Mouse (Mus musculus): ENCODE results near the gene Large2.

Gene Large2

DNA sequence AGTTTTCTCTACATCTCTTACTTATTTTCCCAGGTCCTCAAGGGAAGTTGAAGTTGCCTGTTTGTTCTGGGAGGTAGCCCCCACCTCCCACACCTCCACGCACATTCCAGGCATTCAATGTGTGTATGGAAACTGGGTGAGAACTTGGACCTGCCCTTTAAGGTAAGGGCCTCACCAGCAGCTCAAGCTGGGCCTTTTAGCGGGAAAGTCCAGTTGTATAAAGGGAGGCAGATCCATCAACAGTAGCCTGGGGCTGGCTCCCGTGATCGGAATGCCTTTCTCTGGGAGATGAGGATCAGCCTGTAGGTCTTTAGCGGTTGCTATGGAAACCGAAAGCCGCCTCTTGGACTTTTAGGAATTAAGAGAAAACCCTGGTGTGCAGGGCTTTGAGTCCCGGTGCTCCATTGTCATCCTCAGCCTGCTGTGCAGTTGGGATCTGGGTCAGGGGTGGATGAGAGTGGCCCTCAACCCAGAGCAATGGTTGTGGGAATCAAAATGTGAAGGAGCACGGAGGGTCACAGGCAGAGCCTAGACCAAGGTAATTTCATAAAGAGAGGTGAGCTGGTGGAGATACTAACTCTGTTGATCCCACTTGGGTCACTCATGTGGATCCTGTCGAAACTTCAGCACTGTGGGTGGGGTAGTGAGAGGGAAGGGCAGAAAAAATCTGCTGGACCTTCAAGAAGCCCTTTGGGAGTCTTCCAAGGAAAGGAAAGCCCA is 2.5 kb downstream of the Large2 start:
- DNase-seq = no peak

DNA sequence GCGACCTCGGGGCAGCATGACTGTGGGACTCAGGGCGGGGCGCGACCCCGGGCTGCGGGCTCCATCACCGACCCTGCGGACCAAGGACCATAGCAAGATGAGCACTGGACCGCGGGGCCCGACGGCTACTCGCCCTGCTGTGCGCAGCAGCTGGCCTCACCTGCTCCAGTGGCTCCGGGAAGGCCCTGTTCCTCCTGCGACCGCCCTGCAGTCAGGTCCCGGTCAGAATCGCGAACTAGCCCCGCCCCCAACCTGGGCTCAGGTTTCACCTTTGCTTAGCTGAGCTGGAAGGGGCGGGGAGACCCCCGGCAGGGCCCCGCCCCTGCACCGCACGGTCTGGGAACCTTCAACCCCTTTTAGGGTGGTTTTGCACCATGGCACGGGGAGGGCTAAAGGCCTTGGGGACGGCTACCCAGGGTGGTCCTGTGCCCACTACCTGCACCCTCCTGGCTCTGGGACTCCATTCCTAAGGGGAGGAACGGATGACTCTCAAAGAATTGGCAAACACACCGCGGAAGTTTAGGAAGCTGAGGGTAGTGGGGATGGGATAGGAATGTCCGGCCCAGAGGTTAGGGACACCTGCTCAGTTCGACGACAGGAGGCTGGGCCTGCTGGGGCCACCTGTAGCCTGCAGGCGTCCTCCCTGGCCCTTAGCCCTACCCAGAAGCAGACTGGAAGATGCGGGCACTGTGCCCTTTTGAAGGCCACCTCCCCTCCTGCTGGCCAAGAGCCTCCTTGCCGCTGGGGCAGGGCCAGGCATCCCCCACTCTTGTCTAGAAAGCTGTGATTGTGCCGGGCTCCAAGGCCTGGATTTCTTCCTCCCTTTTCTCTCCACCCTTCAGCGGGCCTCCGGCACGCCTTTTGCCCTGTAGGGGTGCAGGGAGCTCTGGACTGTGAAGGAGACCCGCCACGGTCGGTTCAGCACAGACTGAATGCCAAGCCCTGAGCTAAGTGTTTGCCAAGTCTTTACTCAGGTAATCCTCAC is 3.6 kb downstream of the Large2 start:
- DNase-seq = no peak

DNA sequence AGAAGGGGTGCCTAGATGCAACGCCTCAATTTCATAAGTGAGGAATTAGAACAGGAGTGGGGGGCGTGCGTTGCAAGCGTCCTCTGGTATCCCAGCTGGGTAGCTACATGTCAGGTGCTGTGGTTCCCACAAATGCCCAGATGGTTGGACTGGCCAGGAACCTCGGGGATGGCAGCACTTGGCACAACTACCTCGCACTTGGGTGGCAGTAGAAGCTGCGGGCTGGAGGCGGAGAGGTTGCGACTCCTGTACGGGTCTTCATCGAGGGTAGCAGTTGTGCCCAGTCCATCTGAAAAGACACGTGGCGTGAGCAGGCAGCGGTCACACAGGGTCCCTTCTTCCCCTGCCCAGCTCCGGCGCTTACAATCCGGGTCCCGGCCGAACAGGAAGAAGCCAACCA is 4.3 kb downstream of the Large2 start:
- no peak for DNase-seq

DNA sequence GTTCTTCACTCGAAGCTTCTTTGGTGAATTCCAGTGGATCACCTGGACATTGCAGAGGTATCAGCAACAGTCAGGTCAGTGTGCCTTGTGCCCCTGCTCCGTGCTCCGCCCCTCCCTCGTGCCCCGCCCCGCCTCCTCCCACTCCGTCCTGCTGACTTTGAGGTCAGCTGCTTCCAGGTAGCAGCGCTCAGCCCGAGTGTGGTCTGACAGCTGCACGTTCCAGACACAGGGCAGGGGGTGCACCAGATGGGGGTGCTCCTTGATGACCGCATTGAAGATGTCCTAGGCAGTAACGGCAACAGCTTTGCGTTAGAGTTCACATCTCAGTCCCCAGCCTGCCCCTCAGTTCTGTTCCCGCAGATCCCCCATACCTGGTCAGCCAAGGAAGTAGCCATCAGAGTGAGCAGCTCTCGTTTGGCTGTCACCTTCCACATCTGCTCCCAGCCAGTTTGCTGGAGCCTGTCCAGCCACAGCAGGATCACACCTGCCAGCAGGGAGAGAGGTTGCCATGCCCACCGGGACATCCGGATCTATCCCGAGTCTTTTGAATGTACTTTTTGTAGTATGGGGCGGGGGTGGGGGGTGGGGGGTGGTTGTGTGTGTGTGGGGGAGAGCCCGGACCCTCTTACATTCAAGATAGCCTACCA is 7.2 kb downstream of the Large2 start:
- no peak for DNase-seq

DNA sequence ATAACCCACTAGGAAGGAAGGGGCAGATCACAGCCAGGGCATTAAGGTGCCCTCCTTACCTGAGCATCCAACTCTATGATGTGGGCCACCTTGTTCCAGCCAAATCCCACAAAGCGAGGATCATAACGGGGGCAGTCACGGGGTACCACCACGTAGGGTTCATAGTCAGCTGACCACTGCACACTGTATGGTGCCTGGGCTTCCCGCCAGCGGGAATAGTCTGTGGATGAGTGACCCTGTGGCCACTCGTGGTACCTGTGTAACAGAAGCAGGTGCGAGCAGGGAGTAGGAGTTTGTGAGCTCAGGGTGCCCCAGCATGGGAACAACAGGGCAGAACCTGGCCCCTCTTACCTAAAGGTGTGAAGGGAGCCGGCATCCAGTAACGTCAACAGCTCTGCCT is 9.1 kb downstream of the Large2 start:
- no peak for DNase-seq

DNA sequence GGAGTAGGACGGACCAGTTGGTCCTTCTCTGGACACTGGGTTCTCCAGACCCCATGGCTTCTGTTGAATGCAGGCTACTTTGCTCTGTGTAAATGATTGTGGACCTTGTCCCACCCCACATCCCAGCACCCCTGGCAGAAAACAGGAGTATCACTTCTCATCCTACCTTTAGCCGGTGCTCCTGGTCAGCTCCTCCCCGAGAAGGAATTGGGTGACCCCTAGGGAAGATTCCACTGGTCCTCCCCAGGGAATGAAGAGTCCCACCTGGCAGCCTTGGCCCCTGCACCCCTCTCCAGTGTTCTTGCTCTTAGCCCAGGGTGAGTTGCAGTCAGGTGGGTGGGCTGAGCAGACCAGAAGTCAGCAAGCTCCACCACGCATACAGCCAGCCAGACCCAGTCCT is 10.6 kb downstream of the Large2 start:
- DNase-seq = no peak

DNA sequence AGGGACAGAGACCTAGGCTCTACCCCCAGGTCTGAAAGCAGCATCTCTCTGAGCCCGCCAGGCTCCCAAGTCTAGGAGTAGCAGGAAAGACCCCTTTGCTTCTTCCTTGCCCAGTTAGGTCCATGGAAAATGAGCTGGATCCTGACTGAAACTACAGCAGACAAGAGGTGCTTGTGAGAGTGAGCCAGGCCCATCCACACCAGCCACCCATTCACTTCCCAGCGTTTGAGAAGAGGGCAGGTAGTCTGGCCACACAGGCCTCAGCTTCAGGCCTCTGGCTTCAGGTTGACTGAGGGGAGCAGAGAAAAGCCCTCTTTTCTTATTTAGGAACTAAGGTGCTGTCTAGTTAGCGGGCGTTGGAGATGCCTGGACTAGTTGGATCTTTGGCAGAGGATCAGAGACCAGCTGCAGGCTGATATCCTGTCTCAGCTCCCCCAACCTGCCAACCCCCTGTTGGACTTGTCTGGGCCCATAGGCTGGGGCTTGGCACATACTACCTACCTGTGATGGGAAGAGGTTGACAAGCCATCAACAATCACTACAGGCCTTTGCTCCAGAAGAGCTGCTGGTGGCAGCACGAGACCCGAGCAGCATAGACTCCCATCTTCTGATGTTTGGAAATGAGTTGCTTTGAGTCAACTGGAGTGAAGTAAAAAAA is 12.0 kb downstream of the Large2 start:
- no peak for DNase-seq

DNA sequence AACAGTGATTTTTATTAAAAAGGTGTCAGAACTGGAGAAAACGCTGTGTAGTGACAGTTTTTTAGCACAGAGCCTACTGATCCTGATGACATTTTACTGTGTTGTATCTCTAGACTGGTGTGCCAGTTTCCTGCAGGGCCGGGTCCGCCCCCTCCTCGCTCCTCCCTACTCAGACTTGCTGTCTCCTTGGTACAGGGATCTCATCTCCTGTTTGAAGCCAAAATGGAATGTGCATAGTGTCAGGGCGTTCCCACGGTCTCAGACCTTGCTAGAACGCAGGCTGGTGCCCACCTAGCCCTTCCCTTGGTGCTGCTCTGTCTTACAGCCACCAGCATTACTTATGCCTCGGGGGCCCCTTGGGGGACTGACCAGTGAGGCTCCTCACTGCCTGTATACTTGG is 12.9 kb downstream of the Large2 start:
- no peak for DNase-seq

DNA sequence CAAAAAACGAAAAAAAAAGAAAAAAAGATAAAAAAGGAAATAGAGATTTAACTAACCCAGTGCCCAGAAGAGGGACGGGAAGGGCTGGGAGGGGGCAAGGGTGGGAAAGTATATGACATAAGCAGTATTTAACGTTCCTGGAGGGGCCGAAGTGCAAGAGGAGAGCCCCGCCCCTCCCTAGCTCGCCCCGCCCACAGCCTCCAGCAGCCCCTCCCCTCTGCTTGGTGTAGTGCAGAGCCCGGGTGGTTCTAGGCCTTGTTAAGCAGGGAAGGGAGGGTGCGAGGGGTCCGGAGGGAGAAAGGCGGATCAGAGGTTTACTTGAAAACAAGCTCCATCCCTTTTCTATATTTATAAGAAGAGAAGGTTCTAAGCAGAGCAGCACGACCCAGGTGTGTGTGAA is 13.8 kb downstream of the Large2 start:
- DNase-seq = no peak

DNA sequence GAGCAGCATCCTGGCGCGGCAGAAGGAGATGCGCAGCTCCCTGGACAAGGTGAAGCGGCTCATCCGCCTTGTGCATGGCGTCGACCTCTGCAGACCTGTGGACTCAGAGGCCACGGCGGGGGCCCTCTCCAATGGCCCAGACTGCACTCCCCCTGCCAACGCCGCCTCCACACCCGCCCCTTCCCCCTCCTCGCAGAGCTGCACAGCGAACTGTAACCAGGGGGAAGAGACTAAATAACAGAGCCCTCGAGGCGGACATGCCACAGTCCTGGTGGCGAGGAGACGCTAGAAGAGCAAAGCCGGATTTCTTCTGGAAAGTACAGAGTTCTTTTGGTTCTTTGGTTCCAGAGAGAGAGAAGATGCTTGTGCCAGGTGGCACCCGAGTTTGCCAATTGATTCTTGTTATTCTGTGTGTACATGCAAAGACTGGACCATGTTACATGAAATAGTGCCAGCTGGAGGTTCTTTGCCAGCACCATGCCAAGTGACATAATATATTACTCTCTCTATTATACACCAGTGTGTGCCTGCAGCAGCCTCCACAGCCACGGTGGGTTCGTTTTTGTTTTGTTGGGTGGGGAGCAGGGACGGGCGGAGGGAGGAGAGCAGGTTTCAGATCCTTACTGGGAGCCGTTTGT is 14.4 kb downstream of the Large2 start:
- no peak for DNase-seq

DNA sequence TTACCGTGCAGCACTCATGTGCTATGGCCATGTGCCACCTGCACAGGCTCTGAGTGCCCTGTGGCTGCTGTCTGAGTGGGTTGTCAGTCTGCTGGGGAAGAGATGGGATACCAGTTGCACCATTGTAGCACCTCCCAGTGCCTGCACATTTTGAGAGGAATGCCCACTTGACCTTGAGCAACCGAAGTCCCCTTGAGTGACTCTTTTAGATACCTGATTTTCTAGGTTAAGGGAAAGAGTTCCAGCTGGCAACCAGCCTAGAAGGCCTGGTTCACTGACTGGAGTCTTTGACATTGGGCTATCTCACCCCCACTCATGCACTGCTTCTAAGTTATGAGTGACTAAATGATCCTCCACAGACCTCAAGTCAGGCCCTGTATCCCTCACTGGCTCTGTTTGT is 15.4 kb downstream of the Large2 start:
- DNase-seq = no peak

DNA sequence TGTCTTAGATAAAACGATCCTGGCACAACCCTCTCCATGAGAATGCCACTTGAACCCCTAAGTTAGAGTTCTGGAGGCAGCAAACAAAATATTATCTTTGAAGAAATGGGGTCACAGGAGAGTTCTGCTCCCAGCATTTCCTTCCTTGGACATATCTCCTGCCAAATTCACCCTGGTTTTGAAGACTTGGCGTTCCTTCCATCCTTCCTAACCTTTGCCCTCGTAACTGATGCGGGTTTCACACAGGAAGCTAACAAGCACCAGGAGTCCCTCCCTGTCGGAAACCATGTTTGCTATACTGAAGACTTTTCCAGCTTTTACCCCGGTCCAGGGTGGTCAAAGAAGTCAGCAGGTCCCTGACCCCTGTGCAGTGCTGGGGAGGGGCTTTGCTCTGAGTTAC is 20.4 kb downstream of the Large2 start:
- no peak for DNase-seq

DNA sequence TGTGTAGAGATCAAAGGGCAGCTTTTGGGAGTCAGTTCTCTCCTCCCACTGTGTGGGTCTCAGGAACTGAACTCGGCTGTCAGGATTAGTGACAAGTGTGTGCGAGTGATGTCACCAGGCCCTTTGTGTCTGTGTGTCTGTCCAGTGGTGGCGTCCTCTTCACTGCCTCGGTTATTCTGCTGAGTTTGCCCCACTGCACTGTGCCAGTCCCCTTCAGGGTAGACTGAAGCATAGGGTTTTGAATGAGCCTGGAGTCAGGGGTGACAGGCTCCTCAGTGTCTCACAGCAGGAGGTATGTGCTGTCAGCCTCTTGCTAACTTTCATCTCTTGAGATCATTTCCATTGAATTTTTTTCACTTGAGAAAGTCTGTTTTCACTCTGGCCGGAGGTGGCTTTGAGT is 21.3 kb downstream of the Large2 start:
- no peak for DNase-seq

DNA sequence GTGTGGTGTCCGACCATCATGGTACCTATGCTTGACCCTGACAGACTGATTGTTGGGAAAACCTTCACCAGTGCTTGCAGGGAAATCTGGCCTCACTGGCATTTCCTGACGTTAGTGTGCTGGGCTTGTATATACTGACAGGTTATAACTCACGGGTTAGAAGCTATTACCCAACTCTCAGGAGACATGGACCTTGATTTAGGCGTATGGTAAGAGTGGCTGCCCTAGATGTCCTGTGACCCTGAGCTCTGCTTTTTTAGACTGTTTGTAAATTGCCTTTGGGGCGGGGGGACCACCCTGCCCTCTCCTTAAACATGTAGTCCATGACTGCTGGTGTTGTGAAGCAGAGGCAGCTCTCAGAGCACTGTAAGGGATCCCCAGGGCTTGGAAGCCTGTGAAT is 24.0 kb downstream of the Large2 start:
- DNase-seq = no peak

DNA sequence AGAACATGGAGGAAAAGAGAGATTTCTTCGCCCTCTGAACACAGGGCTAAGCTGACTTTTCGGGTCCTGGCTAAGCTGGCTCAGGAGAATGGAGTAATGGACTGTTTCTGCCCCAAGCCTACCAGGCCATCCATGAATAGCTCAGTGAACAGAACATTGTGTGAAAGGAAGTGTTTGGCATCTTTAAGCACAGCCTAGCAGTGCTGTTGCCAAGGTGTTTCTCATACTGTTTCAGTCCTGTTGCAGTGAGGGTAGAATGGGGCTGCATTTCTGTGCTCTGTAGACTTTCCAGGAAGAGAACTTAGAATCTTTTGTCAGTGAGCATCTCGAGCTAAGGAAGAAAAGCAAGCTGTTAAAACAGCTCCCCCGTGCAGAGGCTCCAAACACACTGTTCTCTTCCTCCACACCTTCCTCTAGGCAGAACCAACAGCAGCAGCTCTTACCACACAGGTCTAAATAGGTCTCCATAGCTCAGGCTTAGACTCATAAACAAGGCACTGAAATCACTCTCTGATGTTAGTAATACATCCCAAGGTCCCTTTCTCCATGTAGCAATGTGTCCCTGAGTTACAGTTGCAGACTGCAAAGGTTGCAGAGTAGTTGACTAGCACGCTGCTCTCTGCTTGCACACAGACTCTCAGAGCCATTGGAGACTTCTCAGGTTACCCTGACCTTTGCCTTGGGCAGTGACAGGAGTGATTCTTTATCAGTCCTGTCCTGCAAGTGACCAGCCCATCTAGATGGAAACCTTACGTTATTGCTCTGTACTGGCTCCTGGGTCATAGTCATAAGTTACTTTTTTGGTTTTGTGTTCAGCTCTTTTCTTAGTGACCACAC is 24.9 kb downstream of the Large2 start:
- DNase-seq = no peak

DNA sequence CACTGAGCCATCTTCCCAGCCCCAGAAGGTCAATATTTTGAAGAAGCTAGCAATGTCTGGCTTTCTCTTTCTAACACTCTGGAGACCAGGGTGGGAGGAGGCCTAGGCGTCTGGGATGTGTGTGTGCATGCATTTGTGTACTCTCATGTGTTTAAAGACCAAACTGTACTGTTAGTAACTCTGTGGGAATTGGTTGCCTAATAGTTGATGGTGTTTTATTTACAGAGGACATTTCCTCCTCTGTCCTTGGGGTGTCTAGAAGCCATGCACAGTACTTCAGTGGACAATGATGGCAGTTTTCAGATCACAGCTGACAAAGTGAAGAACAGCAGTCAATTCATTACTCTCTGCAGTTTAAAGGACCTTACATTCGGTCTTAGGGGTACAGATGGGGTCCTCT is 27.5 kb downstream of the Large2 start:
- DNase-seq = no peak

DNA sequence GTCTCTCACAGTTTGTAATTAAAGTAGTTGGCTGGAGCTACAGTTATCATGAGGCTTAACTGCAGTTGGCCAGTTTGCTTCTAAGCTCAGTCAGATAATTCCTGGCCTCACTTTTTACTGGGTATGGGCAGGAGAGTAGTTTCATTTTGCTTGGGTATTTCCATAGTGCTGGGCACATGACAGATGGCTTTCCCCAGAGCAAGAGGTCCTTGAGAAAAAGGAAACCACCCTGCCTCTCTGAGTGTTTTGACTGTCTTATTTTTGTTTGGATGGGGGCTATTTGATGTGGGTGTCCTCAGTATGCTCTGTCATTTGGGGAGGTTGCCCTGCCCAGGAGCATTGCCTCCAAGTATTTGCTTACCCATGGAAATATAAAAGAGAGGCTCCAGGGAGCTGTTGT is 32.3 kb downstream of the Large2 start:
- DNase-seq = no peak

DNA sequence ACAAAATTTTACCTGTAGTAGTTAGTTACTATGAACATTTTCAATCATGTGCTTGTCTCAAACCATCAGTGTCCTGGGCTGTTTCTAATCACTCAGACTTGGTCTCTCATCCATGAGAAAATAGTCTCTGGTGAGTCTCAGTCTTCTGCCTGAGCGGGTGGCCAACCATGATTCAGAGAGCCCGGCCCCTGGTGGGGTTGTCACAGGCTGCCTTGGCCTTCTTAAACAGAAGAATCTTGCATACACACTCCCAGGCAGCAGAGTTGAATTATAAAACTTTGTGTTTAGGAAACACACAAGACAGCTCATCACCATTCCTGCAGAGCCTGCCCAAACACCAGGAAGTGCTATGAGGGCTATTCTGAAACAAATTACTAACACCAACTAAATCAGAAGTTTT is 42.8 kb downstream of the Large2 start:
- DNase-seq = no peak

DNA sequence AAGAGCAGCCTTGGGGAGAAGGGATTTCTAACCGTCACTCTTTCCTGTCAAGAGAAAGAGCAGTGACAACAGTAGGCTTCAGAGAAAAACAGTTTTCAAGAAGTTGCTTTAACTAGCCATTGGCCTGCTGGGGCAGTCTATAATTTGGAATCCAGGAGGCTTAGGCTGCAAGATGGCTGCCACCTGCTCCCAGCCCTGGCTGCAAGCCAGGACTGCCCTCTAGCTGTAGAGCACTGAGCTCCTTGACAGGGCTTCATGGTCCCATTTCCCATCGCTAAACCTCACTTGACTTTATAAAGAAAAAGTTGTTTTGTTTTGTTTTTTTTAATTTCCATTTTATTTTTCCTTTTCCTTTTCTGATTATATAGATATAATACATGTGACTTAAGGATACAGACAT is 43.3 kb downstream of the Large2 start:
- DNase-seq = no peak

DNA sequence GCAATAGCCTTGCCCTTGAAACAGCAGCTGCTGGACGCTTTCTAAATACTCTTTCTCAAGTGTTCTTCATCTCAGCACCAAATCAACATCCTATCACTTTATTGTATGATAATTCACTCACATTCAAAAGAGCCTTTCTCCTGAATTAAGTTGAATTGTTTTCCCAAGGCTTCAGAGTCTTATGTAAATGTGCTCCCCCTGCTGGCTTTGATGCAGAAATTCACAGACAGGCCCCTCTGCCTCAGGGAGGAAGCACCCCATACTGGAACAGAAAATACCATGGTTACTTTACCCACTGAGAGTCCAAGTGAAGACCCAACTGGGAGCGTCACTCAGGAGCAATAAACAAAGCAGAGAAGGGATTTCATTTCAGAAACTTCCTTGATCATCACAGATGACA is 43.8 kb downstream of the Large2 start:
- peak; percentile 37 for DNase-seq

DNA sequence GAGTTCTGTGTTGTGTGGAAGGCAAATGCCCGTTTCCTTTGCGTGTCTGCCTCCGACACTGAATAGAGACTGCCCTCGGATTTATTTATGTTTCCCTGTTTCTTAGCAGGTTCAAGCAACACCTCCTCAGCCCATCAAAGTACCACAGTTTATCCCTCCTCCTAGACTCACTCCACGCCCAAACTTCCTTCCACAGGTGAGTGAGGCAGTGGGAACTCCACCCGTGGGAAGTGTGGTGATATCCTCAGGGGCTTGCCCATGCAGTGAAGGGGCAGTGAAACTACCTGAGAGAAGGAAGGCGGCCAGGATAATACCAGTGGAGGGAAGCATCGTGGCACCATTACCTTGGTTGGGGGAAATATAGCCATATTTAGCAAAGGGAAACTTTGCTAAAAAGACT is 46.5 kb downstream of the Large2 start:
- DNase-seq = no peak

DNA sequence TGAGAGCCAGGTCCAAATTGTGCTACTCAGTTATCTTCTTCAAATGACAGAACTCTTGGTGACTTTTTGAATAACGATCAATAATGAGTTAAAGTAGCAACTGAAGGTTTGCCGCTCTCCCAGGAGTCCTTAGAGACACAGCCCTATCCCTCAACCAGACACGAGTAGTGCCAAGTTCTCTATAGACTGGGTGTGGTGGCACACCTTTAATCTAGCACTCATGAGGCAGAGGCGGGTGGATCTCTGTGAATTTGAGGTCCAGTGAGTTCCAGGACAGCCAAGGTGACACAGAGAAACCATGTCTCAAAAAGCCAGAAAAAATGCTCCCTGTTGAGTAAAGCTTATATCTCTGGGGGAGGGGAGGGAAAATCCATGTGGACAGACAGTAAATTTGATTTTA is 47.1 kb downstream of the Large2 start:
- DNase-seq = no peak

Data from right cerebral cortex, postnatal 25 days (tissue).